Mouse (Mus musculus): ENCODE results near the gene Ccdc158.

The Ccdc158 gene

DNA sequence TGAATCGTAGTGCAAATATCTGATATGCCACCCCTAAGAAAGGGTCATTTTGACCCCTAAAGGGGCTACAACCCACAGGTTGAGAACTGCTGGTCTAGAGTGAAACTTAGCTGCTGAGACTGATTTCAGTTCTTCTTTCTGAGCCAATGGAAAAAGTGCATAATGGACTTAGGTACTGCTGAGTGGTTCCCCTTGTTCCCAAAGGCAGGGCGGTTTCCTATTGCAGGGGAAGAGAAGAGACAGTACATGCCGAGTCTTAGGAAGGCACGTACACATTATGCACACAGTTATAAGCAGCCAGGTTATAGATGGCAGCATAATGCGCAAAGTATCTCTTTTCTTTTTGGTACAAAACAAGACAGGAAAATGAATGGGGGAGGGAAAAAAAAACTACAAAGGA lies 13.1 kb upstream of the Ccdc158 start:
- no peak for DNase-seq (ENCODE audit: low spot score)

- DNase-seq (ENCODE audit: low spot score), result no peak
These were observed 9.8 kb upstream of the Ccdc158 start for GRCm38 (mm10) chr5:92684715-92685460.

GRCm38 (mm10) chr5:92683871-92684475 lies 8.9 kb upstream of the Ccdc158 start:
- DNase-seq (ENCODE audit: low spot score), result no peak

DNA sequence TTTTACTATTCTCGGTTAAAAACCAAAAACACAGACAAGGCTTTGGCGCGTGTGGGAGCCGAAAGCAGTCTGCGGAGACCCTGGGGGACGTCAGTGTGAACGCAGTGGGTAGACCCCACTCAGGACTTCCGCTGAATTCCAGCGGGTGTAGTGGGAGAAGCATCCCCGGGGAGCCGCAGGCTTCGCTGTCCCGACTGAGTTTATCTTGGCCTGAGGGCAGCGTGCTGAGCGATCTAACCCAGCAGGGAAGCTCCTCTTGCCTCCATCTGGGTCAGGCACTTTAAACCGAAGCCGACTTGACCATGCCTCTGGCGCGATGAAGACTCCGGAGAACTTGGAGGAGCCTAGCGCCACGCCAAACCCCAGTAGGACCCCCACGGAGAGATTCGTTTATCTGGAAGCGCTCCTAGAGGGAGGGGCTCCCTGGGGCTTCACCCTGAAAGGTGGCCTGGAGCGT lies 8.3 kb upstream of the Ccdc158 start, which contains the start of gene Shroom3:
Shroom3 (plus strand) TSS at position 85 of the 457 bp plus-strand sequence.
- no peak for DNase-seq (ENCODE audit: low spot score)

DNA sequence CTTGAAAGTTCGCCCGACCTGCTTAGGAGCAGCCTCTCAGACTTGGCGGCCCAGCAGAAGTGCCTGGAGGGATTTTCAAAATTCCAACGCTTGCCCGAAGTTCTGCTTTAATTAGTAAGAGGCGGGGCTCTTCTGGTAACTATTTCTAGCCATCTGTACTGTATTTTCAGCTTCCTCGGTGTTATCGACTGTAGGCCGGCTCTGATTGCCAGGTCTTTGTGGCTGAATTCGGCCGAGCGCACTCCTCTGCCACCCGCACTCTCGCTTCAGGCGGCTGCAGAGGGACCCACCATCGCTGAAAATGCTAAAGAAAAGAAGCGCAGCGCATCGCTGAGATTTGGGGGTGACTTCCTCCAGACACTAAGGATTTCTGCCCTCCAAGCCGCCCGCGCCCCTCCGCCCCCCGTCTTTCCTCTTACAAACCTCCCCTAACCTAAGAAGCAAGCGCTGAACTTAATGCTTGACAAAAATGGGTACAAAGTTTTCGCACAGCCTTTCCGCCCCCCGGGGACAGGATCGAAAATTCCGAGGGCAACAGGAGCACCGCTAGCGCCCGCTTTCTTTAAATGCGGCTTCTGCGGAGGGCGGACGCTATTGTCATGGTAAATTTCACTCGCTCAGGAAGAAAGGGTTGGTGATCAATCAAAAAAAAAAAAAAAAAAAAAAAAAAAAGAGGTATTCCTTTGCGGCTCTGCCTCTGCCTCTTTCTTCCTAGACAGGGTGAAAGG lies 7.7 kb upstream of the Ccdc158 start:
- DNase-seq (ENCODE audit: low spot score), result no peak

- DNase-seq (ENCODE audit: low spot score), result no peak
These were observed 6.8 kb upstream of the Ccdc158 start for GRCm38 (mm10) chr5:92681861-92682260.

DNA sequence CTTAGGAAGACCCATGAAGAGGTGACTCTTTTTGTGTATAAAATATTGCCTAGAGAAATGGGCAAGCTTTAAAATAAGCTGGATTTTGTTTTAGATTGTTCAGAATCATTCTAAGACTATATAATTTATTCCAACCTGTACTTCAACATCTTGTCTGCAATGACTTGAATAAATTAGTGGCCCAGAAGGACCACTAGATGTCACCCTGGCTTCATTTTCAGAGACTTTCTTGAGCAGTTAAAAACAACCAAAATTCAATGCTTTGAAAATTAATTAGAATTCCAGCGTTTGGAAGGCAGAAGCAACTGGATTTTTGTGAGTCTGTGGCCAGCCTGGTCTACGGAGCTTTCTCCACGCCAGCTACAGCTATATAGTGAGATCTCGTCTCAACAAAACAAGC lies 4.4 kb upstream of the Ccdc158 start:
- no peak for DNase-seq (ENCODE audit: low spot score)

DNA sequence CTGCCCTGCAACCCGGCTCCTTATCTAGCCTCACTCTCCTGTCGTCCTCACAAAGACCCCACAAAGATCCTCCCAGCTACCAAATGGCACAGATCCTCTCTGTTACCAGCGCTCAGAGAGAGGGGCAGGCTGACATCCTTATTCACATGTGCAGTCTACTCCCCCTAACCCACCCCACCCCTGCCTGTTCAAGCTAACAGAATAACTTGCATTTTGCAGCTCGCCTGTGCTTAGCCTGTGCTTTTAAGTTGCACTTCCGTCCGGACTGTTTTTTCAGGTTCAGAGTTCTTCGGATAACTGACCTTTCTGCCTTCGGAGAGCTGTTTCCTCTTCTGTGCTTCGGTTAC lies 476 bp upstream of the Ccdc158 start:
- DNase-seq (ENCODE audit: low spot score), result no peak

- DNase-seq (ENCODE audit: low spot score), result no peak
These were observed 8.2 kb downstream of the Ccdc158 start for GRCm38 (mm10) chr5:92666860-92667259.

DNA sequence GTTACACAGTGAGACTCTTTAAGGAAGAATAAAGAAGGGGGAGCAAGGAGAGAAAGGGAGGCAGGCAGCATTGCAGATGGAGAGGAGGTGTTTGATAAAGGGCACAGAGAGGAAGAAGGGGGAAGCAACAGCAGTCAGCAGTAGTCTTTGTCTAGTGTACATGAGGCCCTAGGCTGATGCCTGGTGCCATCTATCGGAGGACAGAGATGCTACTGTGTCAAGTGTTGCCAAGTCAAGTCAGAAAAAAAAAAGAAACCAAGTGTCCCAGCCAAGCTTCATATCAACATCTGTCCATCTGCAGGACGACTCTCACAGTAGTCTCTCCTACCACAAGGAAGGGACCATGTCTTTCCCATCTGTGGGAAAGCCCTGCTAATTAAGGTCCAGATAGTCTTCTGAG lies 10.8 kb downstream of the Ccdc158 start:
- DNase-seq (ENCODE audit: low spot score), result no peak

DNA sequence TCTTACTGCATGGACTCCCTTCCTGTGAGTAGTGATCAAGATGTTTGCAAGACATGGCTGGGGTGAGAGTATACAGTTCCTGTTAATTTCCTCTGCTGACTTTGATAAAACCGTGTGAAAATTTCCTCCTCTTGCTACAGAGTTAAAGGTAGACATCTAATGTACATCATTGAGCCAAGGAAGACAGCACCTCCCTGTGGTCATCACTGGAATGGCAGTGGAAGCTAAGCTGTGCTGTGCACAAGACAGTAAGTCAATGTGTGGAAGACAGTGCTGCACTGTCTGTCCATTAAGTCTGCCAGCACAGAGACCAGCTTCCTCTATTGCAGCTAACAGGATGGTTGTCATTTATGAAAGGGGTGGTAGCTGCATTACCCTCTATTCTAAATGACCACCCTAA lies 18.8 kb downstream of the Ccdc158 start:
- DNase-seq (ENCODE audit: low spot score), result no peak

- no peak for DNase-seq (ENCODE audit: low spot score)
These were observed 34.2 kb downstream of the Ccdc158 start for GRCm38 (mm10) chr5:92640861-92641260.

GRCm38 (mm10) chr5:92635891-92636290 lies 39.2 kb downstream of the Ccdc158 start:
- DNase-seq (ENCODE audit: low spot score), result no peak

DNA sequence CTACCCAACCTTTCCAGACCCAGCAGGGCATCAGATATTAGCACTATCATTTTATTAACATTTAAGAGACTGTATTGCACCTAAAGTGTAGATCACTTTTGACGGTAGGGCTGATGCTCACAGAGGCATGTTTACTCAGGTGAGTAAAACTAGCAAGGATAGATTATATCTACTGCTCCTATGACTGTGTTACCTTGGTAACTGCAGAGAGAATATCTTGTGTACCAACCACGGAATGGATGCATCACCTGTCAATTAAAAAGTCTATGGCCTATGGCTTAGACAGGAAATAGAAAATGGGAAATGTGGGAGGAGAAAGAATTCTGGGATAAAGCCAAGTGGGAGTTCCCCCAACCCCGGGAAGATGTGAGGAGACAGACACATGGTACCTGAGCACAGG lies 40.2 kb downstream of the Ccdc158 start:
- DNase-seq (ENCODE audit: low spot score), result no peak

GRCm38 (mm10) chr5:92633526-92633925 lies 41.5 kb downstream of the Ccdc158 start:
- no peak for DNase-seq (ENCODE audit: low spot score)

DNA sequence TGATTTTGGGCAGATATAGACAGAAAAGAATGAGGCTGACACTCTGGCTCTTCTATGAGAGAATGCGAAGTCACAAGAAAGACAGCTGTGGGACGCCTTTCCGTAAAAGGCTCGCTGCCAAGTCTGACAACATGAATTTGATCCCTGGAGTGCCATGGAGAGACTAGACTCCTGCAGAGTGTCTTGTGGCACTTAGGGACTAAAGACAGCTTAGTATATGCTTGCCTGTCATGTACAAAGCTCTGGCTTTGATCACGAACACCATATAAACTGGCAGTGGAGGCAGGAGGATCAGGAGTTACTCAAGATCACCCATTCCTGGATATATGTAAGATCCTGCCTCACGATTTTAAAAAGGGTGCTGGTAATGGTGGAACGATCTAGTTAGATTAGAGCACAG lies 47.2 kb downstream of the Ccdc158 start:
- no peak for DNase-seq (ENCODE audit: low spot score)

GRCm38 (mm10) chr5:92621883-92622282 lies 53.2 kb downstream of the Ccdc158 start:
- DNase-seq (ENCODE audit: low spot score), result no peak

DNA sequence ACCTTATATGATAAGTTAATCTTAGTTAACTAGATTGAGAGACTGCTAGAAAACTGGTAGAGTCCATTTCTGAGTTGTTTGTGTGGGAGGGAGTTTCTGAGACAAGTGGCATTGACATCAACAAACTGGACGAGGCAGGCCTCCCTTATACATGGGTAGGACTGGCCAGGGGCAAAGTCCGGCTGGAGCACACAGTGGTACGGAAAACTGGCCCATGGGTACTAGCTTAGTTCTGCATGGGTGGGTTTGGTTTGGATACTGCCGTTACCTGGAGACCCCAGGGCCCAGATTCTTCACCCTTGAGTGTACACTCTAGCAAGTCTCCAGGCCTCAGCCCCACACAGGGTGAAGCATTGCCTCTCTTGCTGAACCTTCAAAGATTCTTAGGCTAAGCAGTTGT lies 62.3 kb downstream of the Ccdc158 start:
- no peak for DNase-seq (ENCODE audit: low spot score)

DNA sequence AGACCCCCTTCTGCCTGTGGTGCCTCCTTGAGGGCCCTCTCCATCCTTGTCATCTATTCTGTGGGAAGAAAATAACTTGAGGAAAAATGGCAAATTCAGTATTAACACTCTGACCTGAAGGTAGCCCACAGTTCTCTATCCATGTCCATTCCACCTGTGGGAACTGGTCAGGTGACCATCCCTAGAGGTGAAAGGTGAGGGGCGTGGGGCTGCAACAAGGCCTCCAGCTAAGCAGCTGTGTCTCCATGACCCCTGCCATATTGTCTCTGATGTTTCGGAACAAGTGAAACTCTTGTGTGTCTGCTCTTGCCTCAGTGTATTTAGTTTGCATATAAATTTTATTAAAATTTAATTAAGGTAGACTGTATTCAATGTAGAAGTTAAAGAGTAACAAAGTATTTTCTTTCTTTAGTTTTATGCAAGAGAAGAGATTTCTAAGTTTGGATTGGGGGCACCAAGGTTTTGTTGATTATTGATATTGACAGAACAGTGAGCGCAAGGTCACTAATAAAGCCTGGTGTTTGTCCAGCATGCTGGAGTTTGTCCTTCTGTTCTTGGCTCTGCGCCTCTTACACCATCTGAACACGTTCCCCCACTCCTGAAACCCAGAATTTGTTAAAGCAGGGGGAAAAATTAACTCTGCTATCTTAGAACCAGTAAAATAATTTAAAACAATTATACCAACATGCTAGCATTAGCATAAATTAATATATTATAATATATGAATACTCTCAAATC lies 67.4 kb downstream of the Ccdc158 start:
- DNase-seq (ENCODE audit: low spot score), result no peak

GRCm38 (mm10) chr5:92604452-92605247 lies 70.4 kb downstream of the Ccdc158 start:
- DNase-seq (ENCODE audit: low spot score), result no peak
